Mouse (Mus musculus) hindbrain, embryonic 13.5 days (tissue): ENCODE measurements around the gene Ppp1r27. TPM values are rescaled to one million over a fixed set of nuclear protein-coding genes. Genes with fewer than 3 reads are reported as not detected.

Experiments used
- ATAC-seq: fragments of 200-750 bp; cut with Nextera tagmentation; 2 replicates; pipeline ENCODE4 v1.8.0; 2017; ENCODE audit warnings: moderate TSS enrichment; ENCODE audit not compliant: low FRiP score
- H3K27ac ChIP-seq: fragments of 300-500 bp; sonication (generic); 2 replicates; pipeline ENCODE4 v1.5.1; 2015; ENCODE audit warnings: inconsistent platforms, mild to moderate bottlenecking, moderate library complexity
- H3K27me3 ChIP-seq: fragments of 300-500 bp; sonication (generic); 2 replicates; pipeline ENCODE4 v1.6.1; 2015; ENCODE audit warnings: mild to moderate bottlenecking, inconsistent platforms
- H3K36me3 ChIP-seq: fragments of 300-500 bp; sonication (generic); 2 replicates; pipeline ENCODE4 v1.6.1; 2015; ENCODE audit warnings: mild to moderate bottlenecking, inconsistent platforms
- H3K4me1 ChIP-seq: fragments of 300-500 bp; sonication (generic); replicated peaks from 2 replicates; pipeline ENCODE4 v1.6.1; 2015; ENCODE audit warnings: inconsistent platforms
- H3K4me2 ChIP-seq: fragments of 300-500 bp; sonication (generic); 2 replicates; pipeline ENCODE4 v1.6.1; 2015; ENCODE audit warnings: inconsistent platforms, mild to moderate bottlenecking, moderate library complexity
- H3K4me3 ChIP-seq: fragments of 300-500 bp; sonication (generic); 2 replicates; pipeline ENCODE4 v1.5.1; 2015; ENCODE audit warnings: mild to moderate bottlenecking, inconsistent platforms
- H3K9ac ChIP-seq: fragments of 300-500 bp; sonication (generic); 2 replicates; pipeline ENCODE4 v1.6.1; 2015; ENCODE audit warnings: mild to moderate bottlenecking, inconsistent platforms
- H3K9me3 ChIP-seq: fragments of 300-500 bp; sonication (generic); 2 replicates; pipeline ENCODE4 v1.6.1; 2016; ENCODE audit warnings: inconsistent platforms
- WGBS: fragments of 180-500 bp; shearing (Covaris S2); methylation state at CpG from one replicate; pipeline ENCODE4 v1.1.7; 2015; 5-methylcytosine and 5-hydroxymethylcytosine counted together
- polyA plus RNA-seq: library from polyadenylated mRNA; unstranded; fragments of >200 nt; fragmentation: Nextera tagmentation; extraction: Ambion mirVana; gene quantifications from 2 replicates; pipeline ENCODE4 v1.2.1, GENCODE M21; 2015

The Ppp1r27 gene
- polyA plus RNA-seq, 1 experiment from 2014 or later: not detected

GRCm38 (mm10) chr11:120580871-120581331 lies 30.0 kb upstream of the Ppp1r27 start:
- peak; percentile 21; the same call in 1 of the 2 replicates for ATAC-seq
- H3K4me1 ChIP-seq: peaks cover 31% of the 10 kb centered on the region
- peak overlapping the region; percentile 95 for H3K4me2 ChIP-seq
- peak overlapping the region; percentile 97 for H3K9ac ChIP-seq
- 0% methylated on average over 35 of the region's 44 CpGs for WGBS
- peaks cover 45% of the 10 kb centered on the region for H3K36me3 ChIP-seq
- H3K9me3 ChIP-seq: peaks cover 4% of the 10 kb centered on the region; the same call in 1 of the 2 replicates
- H3K27me3 ChIP-seq: no peaks in the 10 kb centered on the region
- H3K27ac ChIP-seq: peak overlapping the region; percentile 98
- H3K4me3 ChIP-seq: peak overlapping the region; percentile 92

GRCm38 (mm10) chr11:120580190-120580589 lies 29.3 kb upstream of the Ppp1r27 start:
- peaks cover 31% of the 10 kb centered on the region for H3K4me1 ChIP-seq
- H3K36me3 ChIP-seq: peaks cover 38% of the 10 kb centered on the region
- peak overlapping the region; percentile 92 for H3K4me3 ChIP-seq
- peaks cover 4% of the 10 kb centered on the region; the same call in 1 of the 2 replicates for H3K9me3 ChIP-seq
- no peak for ATAC-seq
- H3K27me3 ChIP-seq: no peaks in the 10 kb centered on the region
- H3K27ac ChIP-seq: peak overlapping the region; percentile 98
- peak overlapping the region; percentile 95 for H3K4me2 ChIP-seq
- peak overlapping the region; percentile 97 for H3K9ac ChIP-seq
- WGBS: 60% methylated on average over 7 of the region's 7 CpGs

DNA sequence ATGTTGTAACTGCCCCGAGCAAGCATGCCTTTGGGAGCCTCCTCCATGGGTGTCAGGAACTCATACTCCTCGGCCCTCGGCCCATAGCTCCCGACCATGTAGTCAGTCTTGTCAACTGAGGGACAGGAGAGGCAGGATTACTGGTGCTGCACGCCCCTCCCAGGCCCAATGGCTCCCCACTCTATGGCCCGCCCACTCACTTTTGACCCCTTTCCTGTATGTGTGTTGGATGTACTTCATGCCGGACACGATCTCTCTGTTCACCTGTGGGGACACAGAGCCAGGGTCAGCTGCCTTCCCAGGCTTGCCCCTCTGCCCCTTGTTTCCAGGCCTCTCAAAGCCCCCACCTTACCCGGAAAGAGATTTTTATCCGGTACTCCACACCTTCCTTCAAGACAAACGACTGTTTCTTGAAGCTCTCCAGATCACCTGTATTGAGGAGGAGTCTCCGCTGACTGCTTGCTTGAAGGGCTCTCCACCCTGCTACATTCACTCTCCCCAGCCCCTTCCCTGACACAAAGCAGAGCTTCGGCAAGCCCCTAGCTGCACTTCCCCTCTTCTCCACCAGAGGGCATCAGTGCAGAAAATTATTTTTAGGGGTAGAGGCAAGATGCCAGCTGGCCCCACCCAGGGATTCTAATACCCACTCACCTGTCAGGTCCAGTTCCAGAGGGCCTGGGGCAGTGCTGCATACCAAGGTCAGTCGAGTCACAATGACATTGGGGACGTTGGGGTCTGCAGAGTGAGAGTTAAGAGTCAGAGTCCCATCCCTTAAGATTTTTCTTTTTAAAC lies 28.6 kb upstream of the Ppp1r27 start:
- Histone ChIP-seq H3K4me2 (peak overlapping the region; percentile 95), H3K4me3 (peak overlapping the region; percentile 92), H3K36me3 (peaks cover 34% of the 10 kb centered on the region), H3K27me3 (no peaks in the 10 kb centered on the region), H3K9ac (peak overlapping the region; percentile 97), H3K9me3 (peaks cover 4% of the 10 kb centered on the region; the same call in 1 of the 2 replicates), H3K4me1 (peaks cover 34% of the 10 kb centered on the region), H3K27ac (peak overlapping the region; percentile 98)
- no peak for ATAC-seq
- 64% methylated on average over 15 of the region's 15 CpGs for WGBS

DNA sequence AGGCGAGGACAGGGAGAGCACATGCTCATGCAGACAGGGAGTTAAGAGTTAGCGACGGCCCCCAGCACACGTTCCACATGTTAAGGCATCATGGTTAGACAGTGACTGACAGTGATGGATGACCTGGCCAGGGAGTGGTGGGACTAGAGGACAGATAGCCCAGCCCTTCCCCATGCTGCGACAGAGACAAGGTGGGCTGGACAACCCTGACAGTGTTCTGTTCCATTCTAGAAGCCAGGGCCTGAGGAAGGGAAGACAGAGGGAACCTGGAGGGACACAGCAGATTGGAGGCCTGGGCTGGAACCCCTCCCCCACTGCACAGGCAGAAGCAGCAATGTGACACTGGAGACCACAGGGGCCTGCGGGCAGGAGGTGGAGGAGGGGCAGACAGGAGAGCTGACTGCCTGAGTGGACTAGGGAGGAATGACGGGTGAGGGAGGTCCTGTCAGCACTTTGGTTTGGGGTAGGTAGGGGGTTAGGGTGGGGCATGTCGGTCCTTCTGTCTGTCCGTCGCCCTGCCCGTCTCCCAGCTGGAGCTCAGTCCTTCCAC lies 27.8 kb upstream of the Ppp1r27 start:
- Histone ChIP-seq H3K4me2 (0 out of 2 replicates have a peak overlapping the region, but pooled peaks have one; percentile 95), H3K4me1 (peaks cover 42% of the 10 kb centered on the region), H3K27me3 (no peaks in the 10 kb centered on the region), H3K4me3 (no peak overlapping the region), H3K27ac (no peak overlapping the region), H3K36me3 (peaks cover 31% of the 10 kb centered on the region), H3K9ac (peak overlapping the region; percentile 97), H3K9me3 (0 out of 2 replicates have a peak, but pooled peaks cover under 1% of the 10 kb centered on the region)
- ATAC-seq: no peak
- whole genome bisulfite sequencing: 84% methylated on average over 11 of the region's 11 CpGs

- Histone ChIP-seq H3K9ac (0 out of 2 replicates have a peak overlapping the region, but pooled peaks have one; percentile 97), H3K4me2 (no peak overlapping the region), H3K27me3 (no peaks in the 10 kb centered on the region), H3K36me3 (peaks cover 31% of the 10 kb centered on the region), H3K4me3 (no peak overlapping the region), H3K4me1 (peaks cover 44% of the 10 kb centered on the region), H3K9me3 (no peaks in the 10 kb centered on the region), H3K27ac (0 out of 2 replicates have a peak overlapping the region, but pooled peaks have one; percentile 35)
- no peak for ATAC-seq
- 89% methylated on average over 10 of the region's 10 CpGs for WGBS
Observed at GRCm38 (mm10) chr11:120578024-120578693, 27.2 kb upstream of the Ppp1r27 start.

DNA sequence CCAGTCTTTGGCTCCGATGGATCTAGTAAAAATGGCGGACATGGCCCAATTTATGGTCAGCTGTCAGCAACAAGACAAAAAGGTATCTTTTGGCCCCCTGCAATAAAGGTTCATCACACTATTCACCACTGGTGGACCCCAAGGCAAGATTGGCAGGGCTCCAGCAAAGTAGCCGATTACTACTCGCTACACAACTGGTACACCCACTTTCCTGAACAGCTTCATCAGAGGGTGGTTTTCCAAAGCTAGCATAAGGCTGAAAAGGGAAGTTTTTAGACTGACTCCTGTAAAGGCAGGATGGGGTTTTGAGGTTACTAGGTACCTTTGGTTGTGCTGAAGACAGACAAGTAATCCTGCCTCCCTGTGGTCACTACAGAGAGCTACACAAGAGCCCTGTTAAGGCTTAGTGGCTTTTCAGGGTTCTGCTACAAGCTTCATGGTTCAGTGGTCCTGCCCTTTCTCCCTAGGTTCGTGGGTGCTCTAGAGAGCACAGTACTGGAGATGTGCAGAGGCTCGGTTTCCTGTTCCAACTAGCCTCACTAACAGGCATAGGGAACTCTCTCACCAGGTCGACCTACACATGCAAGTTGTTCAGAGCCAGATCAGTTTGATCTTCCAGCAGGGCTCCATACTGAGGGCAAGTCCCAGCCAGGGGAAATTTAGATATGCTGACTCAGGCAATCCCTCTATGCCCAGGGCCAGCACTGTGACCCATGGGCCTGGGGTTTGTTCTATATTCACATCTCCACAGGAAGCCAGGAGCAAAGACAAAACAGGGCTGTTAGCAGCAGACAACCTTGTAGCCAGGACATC lies 26.5 kb upstream of the Ppp1r27 start:
- WGBS: 84% methylated on average over 7 of the region's 7 CpGs
- Histone ChIP-seq H3K4me1 (peaks cover 41% of the 10 kb centered on the region), H3K9me3 (no peaks in the 10 kb centered on the region), H3K27me3 (no peaks in the 10 kb centered on the region), H3K36me3 (peaks cover 31% of the 10 kb centered on the region), H3K4me2 (no peak overlapping the region), H3K9ac (no peak overlapping the region), H3K27ac (0 out of 2 replicates have a peak overlapping the region, but pooled peaks have one; percentile 35), H3K4me3 (no peak overlapping the region)
- ATAC-seq: no peak

DNA sequence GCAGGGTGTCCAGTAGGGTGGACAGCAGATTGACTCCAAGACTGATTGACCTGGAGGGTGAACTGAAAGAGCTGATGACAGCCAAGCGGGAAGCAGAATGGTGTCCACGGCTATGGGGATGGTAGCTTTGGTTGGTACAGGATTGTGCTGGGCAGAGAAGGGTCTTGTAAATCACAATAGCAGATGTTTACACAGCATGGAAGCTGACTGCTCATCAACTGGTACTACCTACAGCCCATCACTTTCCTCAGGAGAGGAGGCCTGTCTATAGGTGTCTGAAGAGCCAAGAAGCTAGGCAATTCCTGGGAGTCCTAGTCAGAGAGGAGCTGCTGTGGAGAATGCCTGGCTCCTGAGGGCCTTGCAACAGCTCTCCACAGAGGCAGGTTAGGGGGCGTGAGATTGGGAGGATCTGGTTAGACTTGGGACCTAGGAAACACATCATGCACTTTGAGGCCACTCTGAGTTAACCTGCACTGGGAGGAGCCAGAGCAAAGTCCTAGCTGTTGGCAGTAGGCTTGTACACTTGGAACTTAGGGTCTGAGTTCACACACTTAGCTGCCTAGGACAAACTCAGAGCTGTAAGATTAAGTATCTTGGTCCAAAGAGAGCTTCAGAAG lies 25.5 kb upstream of the Ppp1r27 start:
- WGBS: 87% methylated on average over 3 of the region's 3 CpGs
- no peaks in the 10 kb centered on the region for H3K9me3 ChIP-seq
- H3K4me1 ChIP-seq: peaks cover 41% of the 10 kb centered on the region
- no peaks in the 10 kb centered on the region for H3K27me3 ChIP-seq
- no peak overlapping the region for H3K4me3 ChIP-seq
- H3K36me3 ChIP-seq: peaks cover 31% of the 10 kb centered on the region
- no peak overlapping the region for H3K4me2 ChIP-seq
- ATAC-seq: no peak
- no peak overlapping the region for H3K27ac ChIP-seq
- peak overlapping the region; percentile 35; the same call in 1 of the 2 replicates for H3K9ac ChIP-seq

GRCm38 (mm10) chr11:120575940-120576339 lies 25.0 kb upstream of the Ppp1r27 start:
- Histone ChIP-seq H3K36me3 (peaks cover 35% of the 10 kb centered on the region), H3K9me3 (no peaks in the 10 kb centered on the region), H3K9ac (peak overlapping the region; percentile 35; the same call in 1 of the 2 replicates), H3K27ac (no peak overlapping the region), H3K27me3 (no peaks in the 10 kb centered on the region), H3K4me2 (no peak overlapping the region), H3K4me3 (no peak overlapping the region), H3K4me1 (peaks cover 47% of the 10 kb centered on the region)
- ATAC-seq: no peak

DNA sequence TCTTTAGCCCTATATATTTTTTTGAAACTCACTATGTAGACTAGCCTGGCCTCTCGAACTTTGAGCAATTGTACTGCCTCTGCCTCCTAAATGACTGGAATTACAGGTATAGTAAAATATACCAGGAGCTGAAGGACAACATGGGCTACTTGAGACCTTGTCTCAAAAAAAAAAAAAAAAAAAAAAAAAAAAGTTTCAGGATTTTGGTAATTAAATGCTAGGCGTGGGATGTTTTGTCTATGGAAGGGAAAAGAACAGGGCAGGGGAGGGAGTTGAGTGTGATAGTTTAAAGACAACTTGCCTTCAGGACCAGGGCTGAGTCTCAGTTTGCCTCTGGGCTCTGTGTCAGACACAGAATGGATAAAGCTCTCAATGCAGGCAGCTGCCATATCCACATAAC lies 24.1 kb upstream of the Ppp1r27 start:
- peaks cover 44% of the 10 kb centered on the region for H3K36me3 ChIP-seq
- ATAC-seq: no peak

DNA sequence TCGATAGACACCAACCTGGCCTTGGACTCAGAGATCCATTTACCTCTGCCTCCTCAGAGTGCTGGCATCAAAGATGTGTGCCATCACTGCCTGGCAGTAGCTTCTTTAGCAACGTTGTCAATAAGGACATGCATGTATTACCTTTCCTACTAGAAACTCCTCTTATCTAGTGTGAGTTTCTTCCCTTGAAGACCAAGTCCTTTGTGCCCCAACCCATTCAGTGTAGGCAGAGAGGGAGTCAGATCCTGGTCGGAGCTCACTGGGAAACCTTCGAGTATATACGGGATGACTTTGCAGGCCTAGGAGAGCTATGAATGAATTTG lies 23.3 kb upstream of the Ppp1r27 start:
- peak overlapping the region; percentile 91 for H3K4me2 ChIP-seq
- H3K4me1 ChIP-seq: peaks cover 35% of the 10 kb centered on the region
- peaks cover 43% of the 10 kb centered on the region for H3K36me3 ChIP-seq
- no peak for ATAC-seq
- no peaks in the 10 kb centered on the region for H3K27me3 ChIP-seq
- no peaks in the 10 kb centered on the region for H3K9me3 ChIP-seq
- peak overlapping the region; percentile 86 for H3K9ac ChIP-seq
- no peak overlapping the region for H3K27ac ChIP-seq
- 48% methylated on average over 5 of the region's 5 CpGs for WGBS
- peak overlapping the region; percentile 96 for H3K4me3 ChIP-seq

More for the DNA sequence above, 24.1 kb upstream of the Ppp1r27 start:
- WGBS: 95% methylated on average over 2 of the region's 2 CpGs
- no peaks in the 10 kb centered on the region for H3K27me3 ChIP-seq
- H3K4me1 ChIP-seq: peaks cover 43% of the 10 kb centered on the region
- H3K9me3 ChIP-seq: no peaks in the 10 kb centered on the region
- no peak overlapping the region for H3K4me2 ChIP-seq
- H3K9ac ChIP-seq: peak overlapping the region; percentile 86; the same call in 1 of the 2 replicates
- no peak overlapping the region for H3K4me3 ChIP-seq
- H3K27ac ChIP-seq: no peak overlapping the region

DNA sequence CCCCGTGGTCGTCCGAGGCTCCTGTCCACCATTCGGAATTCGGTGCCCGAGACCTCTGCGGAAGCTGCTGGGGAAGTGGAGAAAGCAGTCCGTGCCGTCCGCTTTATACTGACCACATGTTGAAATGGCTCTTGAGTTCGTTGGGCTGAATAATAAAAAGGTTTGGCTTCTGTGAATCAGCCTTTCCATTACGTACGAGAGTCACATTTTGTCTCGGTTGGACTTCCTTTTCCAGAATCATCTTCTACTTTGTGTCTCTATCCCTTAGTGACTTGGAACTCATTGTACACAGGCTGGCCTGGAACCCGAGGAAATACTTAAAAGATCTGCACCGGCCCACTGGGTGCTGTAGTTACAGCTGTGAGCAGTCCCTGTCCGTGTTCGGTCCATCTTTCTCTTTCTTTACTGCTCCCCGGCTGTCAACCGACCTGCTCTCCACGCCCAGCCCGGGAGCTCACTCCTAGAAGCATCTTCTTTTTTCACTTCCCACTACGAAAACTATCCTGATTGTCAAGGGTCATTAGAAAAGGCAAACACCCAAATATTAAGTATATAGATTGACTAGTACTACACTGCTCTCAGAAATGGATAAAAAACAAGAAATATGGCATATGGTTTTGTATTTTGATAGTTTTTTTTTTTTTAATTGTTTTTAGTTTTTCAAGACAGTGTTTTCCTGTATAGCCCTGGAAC lies 22.8 kb upstream of the Ppp1r27 start:
- ATAC-seq: no peak
- Histone ChIP-seq H3K36me3 (peaks cover 40% of the 10 kb centered on the region), H3K4me2 (peak overlapping the region; percentile 91), H3K9me3 (no peaks in the 10 kb centered on the region), H3K4me1 (peaks cover 30% of the 10 kb centered on the region), H3K9ac (peak overlapping the region; percentile 86), H3K27me3 (no peaks in the 10 kb centered on the region), H3K27ac (peak overlapping the region; percentile 89), H3K4me3 (peak overlapping the region; percentile 96)
- under 1% methylated on average over 23 of the region's 23 CpGs for WGBS
